Mouse (Mus musculus) cortical plate, adult 2 months (tissue): ENCODE results near the gene Epb41.

Experiments used
- CTCF ChIP-seq: fragments of 200-500 bp; IDR thresholded peaks from 2 replicates; pipeline ENCODE4 v1.5.1; 2011; ENCODE audit warnings: mild to moderate bottlenecking, control low read depth, low read length; ENCODE audit not compliant: insufficient read depth; ENCODE audit errors: extremely low read depth
- POLR2A ChIP-seq: fragments of 200-500 bp; IDR thresholded peaks from 2 replicates; pipeline ENCODE4 v1.6.1; 2011; ENCODE audit warnings: mild to moderate bottlenecking, low read length, control low read depth; ENCODE audit not compliant: insufficient read depth; ENCODE audit errors: extremely low read depth

- TF ChIP-seq POLR2A (no peak), CTCF (no peak)
These were observed 56.6 kb downstream of the Epb41 start for GRCm38 (mm10) chr4:132018547-132018946.
